Mouse (Mus musculus) spleen, adult 18-20 months (tissue): ENCODE measurements around the gene Tmem141.

Experiments used
- DNase-seq, 2 experiments: peaks; one replicate each; pipeline ENCODE4 v3.0.0; 2022; ENCODE audit warnings: mixed read lengths in 2 of 2

The Tmem141 gene

DNA sequence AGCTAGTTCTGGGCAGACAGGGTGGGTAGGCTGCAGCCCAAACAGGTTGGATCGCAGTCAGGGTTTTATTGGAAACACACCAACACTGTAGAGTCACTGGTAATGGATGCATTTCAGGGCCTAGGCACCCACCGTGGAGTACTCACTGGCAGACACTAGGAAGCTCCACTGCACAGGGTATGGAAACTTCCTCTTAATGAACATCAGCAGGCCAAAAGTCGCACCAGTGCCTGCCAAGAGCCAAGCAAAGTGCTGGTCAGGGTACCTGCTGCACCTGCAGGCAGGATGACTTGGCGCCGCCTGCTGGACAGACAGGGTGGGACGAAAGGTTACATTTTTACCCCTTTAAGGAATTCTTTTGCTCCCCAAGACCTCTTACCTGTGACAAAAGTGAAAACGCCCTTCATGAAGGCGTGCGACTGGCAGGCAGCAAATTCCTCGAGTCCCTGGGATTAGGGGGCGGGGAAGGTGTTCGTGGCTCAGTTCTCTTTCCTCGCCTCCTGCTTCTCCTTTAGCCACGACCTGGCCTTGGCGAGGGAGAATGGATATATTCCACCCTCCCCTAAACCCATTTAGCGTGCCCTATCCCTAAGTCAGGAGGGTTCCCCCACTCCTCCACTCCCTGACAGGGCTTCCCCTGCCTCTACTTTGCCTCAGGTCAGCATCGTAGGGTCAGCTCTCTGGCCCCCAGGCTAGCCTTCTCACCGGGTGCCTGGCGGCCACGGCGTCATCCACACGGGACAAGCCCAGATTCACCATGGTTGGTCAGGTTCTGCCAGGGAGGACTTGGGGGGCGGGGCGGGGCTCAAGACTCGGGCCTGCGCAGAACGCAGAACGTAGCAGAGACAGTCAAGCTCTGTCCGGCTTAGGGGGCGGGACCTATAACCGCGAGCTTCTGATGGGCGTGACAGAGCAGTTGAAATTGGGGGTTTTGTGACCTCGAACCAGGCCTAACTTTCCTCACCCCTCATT lies at the start of gene Tmem141:
Gene Tmem141, minus strand, starts transcription at position 777 of the 972 bp plus-strand sequence.
- peak; percentile 65 to 71 for DNase-seq

DNA sequence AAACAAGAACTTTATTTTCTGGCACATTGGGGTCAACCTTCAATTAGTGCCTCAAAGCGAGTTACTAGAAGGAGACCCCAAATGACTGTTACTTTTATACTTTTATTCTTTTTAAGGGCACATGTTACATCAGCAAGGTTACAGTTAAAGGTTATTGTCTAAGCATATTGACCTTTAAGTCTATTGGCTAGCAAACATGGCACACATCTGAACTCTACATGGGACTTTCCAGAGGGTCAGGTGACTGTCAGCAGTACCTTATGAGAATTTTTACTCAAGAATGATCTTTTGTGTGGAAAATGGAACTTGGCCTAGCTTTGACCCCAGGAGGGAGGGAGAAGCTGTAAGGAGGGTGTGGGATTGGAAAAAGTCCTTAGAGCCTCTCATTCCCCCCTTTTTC lies 44.7 kb upstream of the Tmem141 start:
- DNase-seq: no peak

- no peak for DNase-seq
Measured at GRCm38 (mm10) chr2:25664125-25664524, 42.3 kb upstream of the Tmem141 start.

- DNase-seq: peak in 1 of 2 experiments; percentile 55
Measured at GRCm38 (mm10) chr2:25663511-25663910, 41.7 kb upstream of the Tmem141 start.

GRCm38 (mm10) chr2:25661245-25661970 lies 39.6 kb upstream of the Tmem141 start:
- DNase-seq: no peak

GRCm38 (mm10) chr2:25660279-25660678 lies 38.5 kb upstream of the Tmem141 start:
- no peak for DNase-seq

- DNase-seq: no peak
Measured at GRCm38 (mm10) chr2:25657652-25658051, 35.8 kb upstream of the Tmem141 start, which contains the start of gene Lcn5. Lcn5 (plus strand) TSS chr2:25657952.

- DNase-seq: no peak
Measured at GRCm38 (mm10) chr2:25657246-25657645, 35.4 kb upstream of the Tmem141 start.

GRCm38 (mm10) chr2:25656691-25657090 lies 34.9 kb upstream of the Tmem141 start:
- DNase-seq: no peak

GRCm38 (mm10) chr2:25654502-25654901 lies 32.7 kb upstream of the Tmem141 start:
- no peak for DNase-seq

- no peak for DNase-seq
Measured at GRCm38 (mm10) chr2:25652902-25653301, 31.1 kb upstream of the Tmem141 start, which contains the start of gene Lcn8. Lcn8 (plus strand) TSS chr2:25653120.

- DNase-seq: peak in 1 of 2 experiments; percentile 46
Measured at GRCm38 (mm10) chr2:25639890-25640289, 18.1 kb upstream of the Tmem141 start.

- DNase-seq: no peak
Measured at GRCm38 (mm10) chr2:25634046-25634445, 12.2 kb upstream of the Tmem141 start.

DNA sequence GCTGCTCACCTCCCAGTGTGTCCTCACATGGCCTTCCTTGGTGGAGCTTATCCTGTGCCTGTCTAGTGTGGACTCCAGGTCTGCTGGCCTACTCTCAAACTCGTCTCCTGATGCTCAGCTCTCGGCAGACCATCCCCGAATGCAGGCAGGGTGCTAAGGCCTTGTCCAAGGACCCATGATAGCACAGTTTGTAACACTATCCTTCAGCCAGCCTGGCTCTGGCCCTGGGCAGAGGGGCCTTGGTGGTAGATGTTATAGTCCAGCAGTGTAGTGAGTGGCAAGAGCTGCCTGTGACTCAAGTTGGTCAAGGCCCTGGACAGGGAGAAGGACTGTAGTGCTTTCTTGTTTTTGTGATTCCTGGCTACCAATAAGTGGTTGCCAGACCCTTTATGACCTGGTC lies 11.8 kb upstream of the Tmem141 start:
- DNase-seq: no peak

DNA sequence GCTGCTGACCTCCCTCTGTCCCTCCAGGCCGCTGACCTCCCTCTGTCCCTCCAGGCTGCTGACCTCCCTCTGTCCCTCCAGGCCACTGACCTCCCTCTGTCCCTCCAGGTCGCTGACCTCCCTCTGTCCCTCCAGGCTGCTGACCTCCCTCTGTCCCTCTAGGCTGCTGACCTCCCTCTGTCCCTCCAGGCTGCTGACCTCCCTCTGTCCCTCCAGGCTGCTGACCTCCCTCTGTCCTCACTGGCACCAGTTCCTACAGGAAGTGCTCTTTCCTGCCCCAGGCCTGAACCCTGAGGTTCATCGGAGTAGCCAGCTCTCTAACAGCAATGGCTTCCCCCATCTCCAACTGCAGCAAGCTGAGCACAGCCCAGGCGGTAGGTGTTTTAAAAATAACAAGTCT lies 6.9 kb upstream of the Tmem141 start:
- no peak for DNase-seq

- no peak for DNase-seq
Measured at GRCm38 (mm10) chr2:25627811-25628210, 6.0 kb upstream of the Tmem141 start, which contains the start of gene Fcna. Fcna (minus strand) TSS chr2:25628030.

DNA sequence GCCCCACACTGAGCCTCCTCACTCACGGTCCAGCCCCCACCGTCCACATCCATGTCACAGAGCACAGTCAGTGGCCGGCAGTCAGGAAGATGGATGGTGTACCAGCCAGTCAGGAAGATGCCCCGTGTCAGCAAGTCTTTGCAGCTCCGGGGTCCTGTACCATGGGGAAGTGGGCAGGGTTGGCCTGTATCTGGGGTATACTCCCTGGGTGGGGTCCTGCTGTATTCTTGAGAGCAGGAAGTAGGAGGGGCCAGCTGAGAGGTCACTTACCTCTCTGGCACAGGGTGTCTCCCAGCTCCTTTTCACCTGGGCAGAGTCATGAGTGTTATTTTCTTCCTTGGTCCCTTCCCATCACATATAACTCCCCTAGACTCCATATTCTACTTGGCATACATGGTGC lies 4.2 kb upstream of the Tmem141 start:
- no peak for DNase-seq

DNA sequence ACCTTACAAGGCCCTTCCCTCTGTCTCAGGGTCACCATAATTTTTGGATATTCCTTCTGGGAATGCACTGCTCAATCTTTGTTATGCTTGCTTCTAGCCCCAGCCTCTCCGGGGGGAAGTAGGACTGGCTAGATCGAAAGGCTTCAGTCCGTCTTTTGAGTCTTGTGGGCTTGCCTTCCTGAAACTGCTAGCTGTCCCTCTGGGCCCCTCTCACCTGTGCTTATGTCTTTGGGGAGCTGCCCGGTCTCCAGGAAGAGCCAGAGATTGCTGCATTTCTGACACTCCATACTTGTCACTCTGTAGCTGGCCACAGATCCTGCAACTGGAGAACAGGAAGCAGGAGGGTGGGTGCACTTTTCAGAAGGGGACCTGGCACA lies 965 bp downstream of the Tmem141 start:
- DNase-seq: no peak

GRCm38 (mm10) chr2:25620386-25620785 lies 1.4 kb downstream of the Tmem141 start:
- no peak for DNase-seq

DNA sequence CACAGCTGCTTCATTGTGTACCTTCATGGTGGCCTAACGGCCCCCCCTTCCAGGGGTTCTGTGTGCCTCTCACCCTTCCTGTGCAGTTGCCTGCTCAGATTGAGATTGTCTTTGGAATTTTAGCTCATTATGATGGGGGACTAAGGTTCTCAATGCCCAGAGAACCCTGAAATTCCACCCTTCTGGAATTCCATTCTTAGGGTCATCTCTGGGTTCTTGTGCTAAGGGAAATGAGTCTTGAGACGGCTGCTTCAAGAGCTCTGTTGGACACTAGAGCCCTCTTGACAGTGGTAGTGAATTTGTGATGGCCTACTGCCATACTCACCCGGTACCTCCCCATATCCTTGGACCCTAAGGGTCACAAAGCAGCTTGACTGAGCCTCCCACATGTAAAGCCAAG lies 4.2 kb downstream of the Tmem141 start, which contains the start of gene Ccdc183:
Gene Ccdc183, minus strand, starts transcription at position 101 of the 400 bp plus-strand sequence.
- no peak for DNase-seq

DNA sequence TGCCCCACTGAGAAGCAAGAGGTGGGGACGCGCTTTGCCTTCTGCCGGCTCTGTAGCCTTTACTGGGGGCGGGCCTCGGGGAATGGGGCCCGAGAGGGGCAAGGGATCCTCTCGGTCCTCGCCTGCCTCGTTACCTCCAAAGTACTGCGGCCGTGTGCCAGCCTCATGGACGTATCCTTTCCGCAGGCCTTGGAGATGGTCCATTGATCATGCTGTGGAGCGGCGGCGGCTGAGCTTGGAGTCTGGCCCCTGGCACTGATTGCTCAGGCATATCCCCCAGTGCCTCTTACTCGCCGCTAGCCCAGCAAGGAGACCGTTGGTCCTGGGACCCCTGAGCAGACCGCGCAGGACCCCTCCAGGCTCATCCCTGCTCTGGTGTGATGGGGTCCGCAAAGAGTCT lies 5.4 kb downstream of the Tmem141 start:
- no peak for DNase-seq

DNA sequence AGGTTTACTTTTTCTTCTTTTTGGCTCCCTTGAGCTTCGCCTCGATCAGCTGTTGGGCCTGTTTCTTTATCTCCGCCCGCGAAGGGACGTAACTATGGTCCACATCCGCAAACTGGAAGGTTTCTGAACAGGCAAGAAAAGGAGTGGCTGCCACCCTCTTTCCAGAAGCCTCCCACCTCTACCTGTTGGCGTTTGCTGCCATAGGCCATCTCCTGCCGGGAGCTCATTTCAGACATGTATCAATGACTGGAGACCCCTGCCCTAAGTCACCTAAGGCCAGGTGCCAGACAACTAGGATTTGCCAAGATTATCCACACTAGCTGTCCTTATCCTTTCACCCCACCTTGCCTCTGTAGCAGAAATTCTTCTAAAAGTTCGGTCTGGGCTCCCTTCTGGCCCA lies 13.1 kb downstream of the Tmem141 start:
- DNase-seq: no peak
